14 mouse cellular contexts compared by ENCODE assay signal in genomic region chr14:47133948-47134347, GRCm38 (mm10). TPM values are rescaled to one million over a fixed set of nuclear protein-coding genes. Genes with fewer than 3 reads are reported as not detected.
A peak's percentile ranks its signal among the peaks of the same experiment; 100 is the strongest.
DNase-seq lines count a peak whose midpoint lies in the region; ATAC-seq lines count a peak whose summit lies in the region.
"Had no signal": no experiment of that assay in that cellular context is flagged by ENCODE, and none has a peak within 500 bp of the region (broad histone marks: within the 10 kb centered on the region; RNA-seq: fewer than 3 reads in every experiment).

No protein-coding gene starts in this region.

- H3K9me3 ChIP-seq in hindbrain, embryonic 15.5 days, result no peaks in the 10 kb centered on the region
- no peaks in the 10 kb centered on the region for H3K9me3 ChIP-seq in hindbrain, embryonic 11.5 days (ENCODE audit: control insufficient read depth, low read length)
- no peaks in the 10 kb centered on the region for H3K9me3 ChIP-seq in neural tube, embryonic 14.5 days (ENCODE audit: control insufficient read depth, low read length)
- H3K9me3 ChIP-seq: embryonic facial prominence, embryonic 10.5 days; midbrain, embryonic 12.5 days had no signal

- no peak overlapping the region for H3K4me2 ChIP-seq in hindbrain, embryonic 15.5 days
- no peak overlapping the region for H3K4me2 ChIP-seq in hindbrain, embryonic 11.5 days (replicated peaks; ENCODE audit: low read depth, low read length)
- no peak overlapping the region for H3K4me2 ChIP-seq in neural tube, embryonic 14.5 days (ENCODE audit: low read depth, low read length)
- H3K4me2 ChIP-seq: midbrain, embryonic 12.5 days had no signal

- H3K27ac ChIP-seq in hindbrain, embryonic 15.5 days (replicated peaks), result peak overlapping the region; percentile 28; the same call in 1 of the 2 replicates
- H3K27ac ChIP-seq in hindbrain, embryonic 11.5 days (ENCODE audit: low read depth, low read length), result no peak overlapping the region
- H3K27ac ChIP-seq in neural tube, embryonic 14.5 days (ENCODE audit: low read depth, low read length), result no peak overlapping the region
- H3K27ac ChIP-seq: embryonic facial prominence, embryonic 10.5 days; heart, adult 2 months; midbrain, embryonic 12.5 days had no signal

- WGBS in hindbrain, embryonic 15.5 days, result 68% methylated on average over 10 of the region's 10 CpGs
- 82% methylated on average over 10 of the region's 10 CpGs for WGBS in hindbrain, embryonic 11.5 days
- WGBS in neural tube, embryonic 14.5 days, result 63% methylated on average over 10 of the region's 10 CpGs

- no peaks in the 10 kb centered on the region for H3K4me1 ChIP-seq in hindbrain, embryonic 15.5 days (replicated peaks)
- no peaks in the 10 kb centered on the region for H3K4me1 ChIP-seq in hindbrain, embryonic 11.5 days (replicated peaks; ENCODE audit: control insufficient read depth, insufficient read depth, low read length)
- no peaks in the 10 kb centered on the region for H3K4me1 ChIP-seq in neural tube, embryonic 14.5 days (ENCODE audit: control insufficient read depth, insufficient read depth, low read length)
- H3K4me1 ChIP-seq: embryonic facial prominence, embryonic 10.5 days; midbrain, embryonic 12.5 days had no signal

- no peak for DNase-seq in hindbrain, embryonic 11.5 days (ENCODE audit: low spot score)
- DNase-seq in MN1 (ENCODE audit: low spot score), result peak; percentile 95
- peak; percentile 9 for DNase-seq in fibroblast of lung, adult 2 months (ENCODE audit: low read depth)
- no peak for DNase-seq in natural killer cell, adult 2 months (ENCODE audit: low spot score in 2 of 2)
- DNase-seq: cerebellum, adult 9-11 months; heart, adult 2 months; heart, postnatal 10 days; kidney, adult 2 months had no signal

- H3K9ac ChIP-seq in hindbrain, embryonic 15.5 days, result 0 out of 2 replicates have a peak overlapping the region, but pooled peaks have one; percentile 9
- H3K9ac ChIP-seq in hindbrain, embryonic 11.5 days (ENCODE audit: low read depth, low read length), result no peak overlapping the region
- H3K9ac ChIP-seq in neural tube, embryonic 14.5 days (replicated peaks; ENCODE audit: low read depth, low read length), result no peak overlapping the region
- H3K9ac ChIP-seq: midbrain, embryonic 12.5 days had no signal

- peak; percentile 66 for ATAC-seq in hindbrain, embryonic 15.5 days (ENCODE audit: low FRiP score, low read depth)
- no peak for ATAC-seq in hindbrain, embryonic 11.5 days (ENCODE audit: low FRiP score)
- peak; percentile 34; the same call in 1 of the 2 replicates for ATAC-seq in neural tube, embryonic 14.5 days (ENCODE audit: low read depth)
- ATAC-seq in megakaryocyte-erythroid progenitor cell, adult 5-6 weeks (replicated peaks; ENCODE audit: low FRiP score, low TSS enrichment, poor library complexity, severe bottlenecking), result no peak
- ATAC-seq: CD4-positive, CD25-positive, alpha-beta regulatory T cell, adult 4 months had no signal

- H3K36me3 ChIP-seq in hindbrain, embryonic 15.5 days, result no peaks in the 10 kb centered on the region
- H3K36me3 ChIP-seq in hindbrain, embryonic 11.5 days (ENCODE audit: control insufficient read depth, insufficient read depth, low read length), result no peaks in the 10 kb centered on the region
- no peaks in the 10 kb centered on the region for H3K36me3 ChIP-seq in neural tube, embryonic 14.5 days (ENCODE audit: control insufficient read depth, insufficient read depth, low read length)
- H3K36me3 ChIP-seq: embryonic facial prominence, embryonic 10.5 days; midbrain, embryonic 12.5 days had no signal

- H3K4me3 ChIP-seq in hindbrain, embryonic 15.5 days, result no peak overlapping the region
- H3K4me3 ChIP-seq in hindbrain, embryonic 11.5 days (ENCODE audit: low read depth, low read length), result no peak overlapping the region
- no peak overlapping the region for H3K4me3 ChIP-seq in neural tube, embryonic 14.5 days (ENCODE audit: low read depth, low read length)
- H3K4me3 ChIP-seq: embryonic facial prominence, embryonic 10.5 days; heart, adult 2 months; midbrain, embryonic 12.5 days had no signal

- no peaks in the 10 kb centered on the region for H3K27me3 ChIP-seq in hindbrain, embryonic 15.5 days
- H3K27me3 ChIP-seq in hindbrain, embryonic 11.5 days (ENCODE audit: control insufficient read depth, insufficient read depth, low read length), result no peaks in the 10 kb centered on the region
- no peaks in the 10 kb centered on the region for H3K27me3 ChIP-seq in neural tube, embryonic 14.5 days (ENCODE audit: control insufficient read depth, insufficient read depth, low read length)
- H3K27me3 ChIP-seq: midbrain, embryonic 12.5 days had no signal

RNA-seq across cellular contexts. Expression of gene Gch1, which starts 55.3 kb away (rescaled TPM):
- 4.9 and 5.9 TPM in 2 replicates for polyA plus RNA-seq in hindbrain, embryonic 15.5 days (2015; fragmentation: Nextera tagmentation; extraction: Ambion mirVana)
- 2.8 and 3.2 TPM in 2 replicates for polyA plus RNA-seq in hindbrain, embryonic 11.5 days (2014; fragmentation: Nextera tagmentation; extraction: Ambion mirVana)
- polyA plus RNA-seq in neural tube, embryonic 14.5 days (2014; fragmentation: Nextera tagmentation; extraction: Ambion mirVana), result 1.7 and 2.6 TPM in 2 replicates
- total RNA-seq in megakaryocyte-erythroid progenitor cell, adult 5-6 weeks (2014; fragmentation: Nextera tagmentation), result 1.9 and 4.1 TPM in 2 replicates
- 2.6 and 3.5 TPM in 2 replicates for total RNA-seq in megakaryocyte-erythroid progenitor cell, adult 5-6 weeks (2017)

Comparison
In these comparisons a context has a peak if more than half of its experiments do, and no peak if none do; other contexts are left out.
1. ATAC-seq: peak in hindbrain, embryonic 15.5 days (single experiment) and neural tube, embryonic 14.5 days (single experiment); none in hindbrain, embryonic 11.5 days (single experiment) and megakaryocyte-erythroid progenitor cell, adult 5-6 weeks (single experiment).
2. DNase-seq: peak in MN1 (single experiment) and fibroblast of lung, adult 2 months (single experiment); none in hindbrain, embryonic 11.5 days (single experiment) and natural killer cell, adult 2 months (0 of 2).